Mouse (Mus musculus): ENCODE measurements at regions not wholly inside any gene's neighbourhood (a gene's known extent, or its start where the extent isn't known, plus 50 kb on each side); places are given as distances from the start of the nearest gene placed in this dataset.

DNA sequence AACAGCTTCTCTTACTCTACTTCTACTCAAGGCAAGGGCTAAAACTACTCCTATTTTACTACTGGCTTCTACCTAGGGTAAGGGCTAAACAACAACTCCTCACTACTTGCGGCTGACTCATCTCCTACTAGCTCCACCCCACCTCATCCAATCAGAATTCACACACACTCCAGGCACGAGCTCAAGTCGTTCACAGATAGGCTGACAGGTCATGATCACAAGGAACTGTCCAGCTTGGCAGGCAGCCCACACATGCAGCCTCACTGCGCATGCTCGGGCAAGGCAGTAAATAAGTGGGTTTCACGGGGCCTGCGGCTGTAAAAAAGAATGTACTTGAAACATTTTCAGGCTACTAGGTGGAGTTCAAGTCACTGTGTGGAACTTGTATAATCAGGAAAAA is 197.6 kb downstream of the Ccdc50 start:
- peak; percentile 7 for DNase-seq (ENCODE audit: low read depth, low spot score)

DNA sequence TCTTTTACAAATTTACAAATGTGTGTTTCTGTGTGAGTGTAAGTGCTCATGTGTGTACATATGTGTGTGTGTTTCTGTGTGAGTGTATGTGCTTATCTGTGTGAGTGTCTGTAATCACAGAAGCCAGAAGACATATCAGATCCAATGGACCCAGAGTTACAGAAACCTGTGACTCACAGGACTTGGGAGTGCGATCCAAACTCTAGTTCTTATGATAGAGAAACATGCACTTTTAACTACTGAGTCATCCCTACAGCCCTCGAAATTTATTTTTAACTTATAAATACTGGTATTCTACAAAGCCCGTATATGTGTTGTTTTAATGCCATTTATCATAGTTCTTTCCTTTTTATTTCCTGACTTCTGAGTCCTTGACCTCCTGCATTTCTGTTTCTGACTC is 220.7 kb downstream of the Ccdc50 start:
- no peak for DNase-seq (ENCODE audit: low read depth, low spot score)

- DNase-seq (ENCODE audit: low read depth, low spot score) = no peak
Observed at GRCm38 (mm10) chr16:27641306-27641705, 252.6 kb downstream of the Ccdc50 start.

GRCm38 (mm10) chr16:27678275-27678674 is 289.6 kb downstream of the Ccdc50 start:
- no peak for DNase-seq (ENCODE audit: low read depth, low spot score)

GRCm38 (mm10) chr16:27682926-27683325 is 294.3 kb downstream of the Ccdc50 start:
- no peak for DNase-seq (ENCODE audit: low read depth, low spot score)

DNA sequence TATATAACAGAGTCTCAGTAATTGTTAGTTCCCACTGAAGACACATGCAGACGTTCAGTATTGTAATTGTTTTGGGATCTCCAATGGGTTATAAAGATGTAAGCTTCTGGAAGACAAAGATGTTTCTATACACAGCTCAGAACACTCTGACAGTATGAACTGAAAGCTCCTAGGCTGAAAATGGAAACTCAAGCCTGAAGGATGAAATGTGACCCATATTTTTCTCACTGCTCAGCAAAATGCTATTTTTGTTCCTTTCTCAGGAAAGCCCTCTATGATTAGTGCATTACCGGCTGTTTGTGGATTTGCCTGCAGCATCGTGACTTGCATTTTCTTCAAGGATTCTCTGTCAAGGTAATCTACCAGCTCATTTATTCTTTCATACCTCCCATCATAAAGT is 295.2 kb downstream of the Ccdc50 start:
- DNase-seq (ENCODE audit: low read depth, low spot score) = no peak

- peak; percentile 5 for DNase-seq (ENCODE audit: low read depth, low spot score)
Observed at GRCm38 (mm10) chr16:27709946-27710345, 321.3 kb downstream of the Ccdc50 start.

DNA sequence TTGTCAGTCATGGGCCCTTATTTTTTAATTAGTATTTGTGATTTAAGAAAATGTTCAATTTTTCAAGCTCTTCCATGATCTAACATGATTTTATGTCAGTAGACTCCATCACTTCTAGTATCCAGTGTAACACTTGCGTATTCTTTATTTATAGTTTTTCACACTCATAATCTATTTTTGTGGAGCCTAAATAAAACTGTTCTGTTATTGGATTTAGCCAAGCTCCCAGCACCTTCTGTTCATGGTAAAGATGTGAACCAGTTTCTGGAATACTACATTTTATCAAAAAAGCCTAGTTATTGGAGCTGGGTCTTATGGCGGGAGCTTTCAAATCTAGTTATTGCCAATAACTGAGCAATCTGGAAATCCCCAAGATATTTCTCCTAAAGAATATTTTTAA is 334.8 kb downstream of the Ccdc50 start:
- no peak for DNase-seq (ENCODE audit: low read depth, low spot score)

Measured in WW6 (cell line).